Mouse (Mus musculus): ENCODE results near the gene Hmmr.

Gene Hmmr

DNA sequence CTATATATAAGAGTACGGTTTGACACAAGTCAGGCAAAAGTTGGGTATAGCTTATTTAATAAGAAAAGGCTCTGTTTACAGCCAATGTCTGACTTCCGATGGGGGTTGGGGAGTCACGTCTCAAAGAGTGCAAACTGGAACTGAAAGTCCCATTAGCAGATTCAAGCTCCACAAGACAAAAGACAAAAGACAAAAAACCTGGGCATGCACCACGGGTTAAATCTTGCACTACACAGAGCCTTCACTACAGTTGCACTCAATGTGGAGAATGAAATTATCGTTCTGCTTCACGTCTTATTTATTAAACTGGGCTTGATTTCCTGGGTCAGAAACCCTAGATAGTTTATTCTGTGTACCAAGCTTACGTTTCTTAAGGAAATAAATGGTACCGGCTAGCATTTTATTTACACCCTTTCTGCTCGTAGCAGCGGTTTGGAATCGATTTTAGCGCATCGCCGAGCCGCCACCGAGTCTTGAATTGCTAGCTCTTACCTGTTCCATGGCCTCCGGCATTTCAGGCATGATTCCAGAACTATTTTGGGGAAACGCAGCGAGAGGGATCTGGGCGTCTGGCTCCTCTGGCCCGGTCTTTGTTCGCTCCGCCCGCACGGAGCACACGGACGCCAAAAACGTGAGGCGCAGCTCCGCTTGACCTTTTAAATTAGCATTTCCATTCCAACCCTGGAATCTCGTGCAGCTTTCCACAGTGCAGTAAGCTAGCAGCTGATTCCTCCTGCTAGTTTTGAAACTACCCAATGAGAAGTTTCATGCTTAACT is 38.7 kb downstream of the Hmmr start:
- peak; percentile 82 for DNase-seq

DNA sequence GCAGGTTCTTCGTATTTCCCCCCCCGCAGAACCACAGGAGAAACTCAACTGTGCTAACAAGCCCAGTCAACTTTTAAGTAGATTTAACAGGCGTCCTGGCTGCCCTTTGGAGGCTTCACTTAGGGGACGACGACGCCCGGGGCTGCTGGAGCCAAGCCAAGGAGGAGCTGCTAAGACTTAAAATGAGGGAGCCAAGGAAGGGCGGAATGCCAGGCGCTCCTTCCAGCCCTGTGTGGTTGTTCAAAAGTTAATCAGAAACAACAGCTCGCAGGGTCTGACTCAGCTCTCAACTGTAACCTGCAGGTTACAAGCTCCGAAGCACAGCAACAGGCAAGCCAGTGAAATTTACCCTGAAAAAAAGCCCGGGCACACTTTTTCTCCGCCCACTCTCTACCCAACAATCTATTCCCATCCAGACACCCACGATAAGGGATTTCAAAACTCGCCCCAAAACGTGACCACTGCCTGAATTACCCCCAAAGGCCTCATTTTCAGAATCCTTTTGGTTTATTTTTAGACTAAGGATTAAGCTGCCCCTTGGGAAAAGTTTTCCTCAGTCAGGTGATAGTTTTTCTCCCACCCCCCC is 39.8 kb downstream of the Hmmr start:
- DNase-seq, result peak; percentile 89

DNA sequence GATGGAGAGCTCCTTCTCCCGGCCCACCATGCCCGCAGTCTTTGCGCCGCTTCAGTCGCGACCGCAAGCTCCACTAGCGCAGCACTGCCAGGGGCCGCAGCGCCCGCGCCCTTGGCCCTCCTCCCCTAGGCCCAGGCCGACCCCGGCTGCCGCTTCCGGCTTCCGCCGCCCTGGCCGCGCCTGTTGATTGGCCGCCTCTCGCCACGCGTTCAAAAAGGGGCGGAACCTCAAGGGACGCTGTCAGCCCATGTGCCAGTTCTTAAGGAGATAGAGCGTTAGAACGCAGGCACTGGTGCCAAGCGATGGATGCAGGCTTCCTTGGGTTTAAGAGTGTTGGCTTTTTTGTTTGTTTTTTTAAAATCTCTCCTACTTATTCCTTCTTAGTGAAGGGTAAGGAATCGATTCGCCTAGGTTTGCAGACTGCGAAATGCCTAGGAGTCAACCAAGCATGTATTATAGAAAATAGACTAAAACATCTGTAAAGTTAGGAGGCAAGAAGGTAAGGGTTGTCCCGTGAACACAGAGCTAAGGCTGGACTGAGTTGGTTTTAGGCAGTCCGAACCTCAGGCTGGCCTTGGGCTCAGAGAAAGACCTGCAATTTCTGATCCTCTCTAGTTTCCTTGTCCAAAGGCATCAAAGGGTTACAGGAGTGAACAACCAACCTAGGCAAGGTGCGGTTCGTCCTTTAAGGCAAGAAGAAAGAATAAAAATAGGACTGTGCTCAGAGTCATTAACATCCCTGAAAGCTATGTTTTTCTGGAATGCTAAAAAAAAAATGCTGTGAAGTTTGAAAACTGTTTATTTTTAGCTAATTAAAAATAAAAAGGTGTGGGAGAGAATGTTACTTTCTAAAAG is 40.5 kb downstream of the Hmmr start:
- peak; percentile 94 for DNase-seq

DNA sequence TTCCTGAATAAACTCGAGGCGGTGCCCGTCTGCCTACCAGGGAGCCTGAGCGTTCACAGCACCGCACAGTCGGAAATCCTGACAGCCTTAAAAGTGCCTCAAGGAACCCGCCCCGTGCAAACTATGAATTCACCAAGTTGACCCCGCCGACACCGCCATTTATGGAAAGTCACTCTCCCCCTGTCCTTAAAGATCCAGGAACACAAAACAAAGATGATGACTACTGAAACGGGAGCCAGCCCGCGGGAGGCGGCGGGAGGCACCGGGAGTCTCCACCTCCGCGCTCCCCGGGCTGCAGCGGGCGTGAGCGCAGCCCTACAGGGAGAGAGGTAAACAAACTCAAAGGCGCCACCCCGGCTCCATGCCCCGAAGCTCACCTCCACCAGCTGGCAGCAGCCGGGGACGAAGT is 41.1 kb downstream of the Hmmr start:
- DNase-seq, result no peak

DNA sequence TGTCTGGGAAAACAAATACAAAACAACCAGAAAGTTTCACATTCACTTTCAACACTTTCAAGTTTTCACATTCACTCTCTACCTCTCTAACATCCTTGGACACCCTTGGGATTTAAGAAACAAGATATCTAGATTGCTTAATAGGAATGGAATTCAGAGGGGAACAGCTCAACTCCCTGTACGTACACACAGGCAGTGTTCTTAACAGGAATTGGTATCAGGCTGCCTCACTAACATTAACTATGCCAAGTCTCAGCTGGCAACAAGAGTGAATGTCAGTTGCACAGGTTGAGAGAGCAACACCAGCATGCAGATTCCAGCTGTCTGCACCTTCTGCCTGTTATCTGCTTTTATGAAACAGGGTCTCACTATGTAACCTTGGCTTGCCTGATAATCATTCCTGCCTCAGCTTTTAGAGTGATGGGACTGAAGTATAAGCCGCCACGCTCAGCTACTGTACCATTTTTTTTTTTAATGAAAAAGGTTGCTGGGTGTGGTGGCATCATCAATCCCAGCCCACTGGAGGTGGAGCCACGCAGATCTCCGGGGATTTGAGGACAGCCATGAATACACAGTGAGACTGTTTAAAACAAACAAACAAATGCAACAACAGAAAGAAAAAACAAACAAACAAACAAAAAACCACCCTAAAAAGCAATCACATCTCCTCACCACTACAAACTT is 42.6 kb downstream of the Hmmr start:
- no peak for DNase-seq

DNA sequence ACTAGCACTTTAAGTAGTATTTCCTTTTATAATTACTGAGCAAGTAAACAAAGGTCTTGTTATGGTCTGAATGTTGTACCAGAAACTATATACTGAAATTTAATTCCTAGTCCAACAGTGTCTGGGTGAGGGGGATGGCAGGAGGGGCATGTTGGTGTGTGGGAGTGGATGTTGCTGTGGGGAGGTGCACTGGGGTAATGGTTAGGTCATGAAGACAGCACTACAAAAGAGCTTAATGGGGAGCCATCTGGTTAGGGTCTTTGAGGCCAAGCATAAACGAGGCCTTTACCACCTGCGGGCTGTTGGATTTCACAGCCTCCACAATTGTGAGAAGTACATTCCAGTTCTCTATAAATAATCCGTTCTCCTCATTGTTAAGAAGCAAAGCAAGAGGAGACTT is 49.9 kb downstream of the Hmmr start:
- no peak for DNase-seq

DNA sequence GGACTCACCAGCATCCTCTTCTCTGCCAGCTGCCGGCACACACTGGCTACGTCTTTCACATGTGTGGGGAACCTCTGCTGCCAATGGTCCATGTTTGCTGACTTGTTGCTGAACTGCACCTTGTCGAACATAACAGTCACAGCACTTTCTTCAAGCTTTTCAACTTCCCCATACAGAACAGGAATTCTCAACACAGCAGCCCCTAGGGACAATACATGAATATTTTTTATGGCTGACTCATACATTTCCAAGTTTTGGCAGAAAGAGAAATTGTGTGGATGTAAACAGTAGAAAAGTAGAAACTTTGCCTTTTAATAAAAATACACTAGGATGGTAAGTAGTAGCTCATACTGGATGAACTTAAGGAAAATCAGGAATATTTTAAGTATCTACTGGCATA is 50.8 kb downstream of the Hmmr start:
- no peak for DNase-seq

DNA sequence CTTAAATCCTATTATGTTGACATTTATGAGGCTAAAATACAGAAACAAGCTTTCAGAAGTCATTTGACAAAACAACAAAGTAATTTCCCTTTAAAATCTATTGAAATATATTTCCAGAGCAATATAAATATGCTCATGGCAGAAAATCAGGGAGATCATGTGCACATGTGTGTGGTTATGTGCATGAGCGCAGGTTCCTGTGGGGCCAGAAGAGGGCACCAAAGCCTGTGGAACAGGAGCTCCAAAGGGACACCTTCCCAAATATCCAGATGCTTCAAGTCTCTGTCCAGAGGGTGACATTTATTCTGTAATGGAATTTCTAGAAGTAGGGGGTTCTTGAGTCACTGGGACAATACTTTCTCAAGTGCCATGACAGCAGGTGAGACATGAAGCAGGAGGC is 56.1 kb downstream of the Hmmr start:
- peak; percentile 24 for DNase-seq

DNA sequence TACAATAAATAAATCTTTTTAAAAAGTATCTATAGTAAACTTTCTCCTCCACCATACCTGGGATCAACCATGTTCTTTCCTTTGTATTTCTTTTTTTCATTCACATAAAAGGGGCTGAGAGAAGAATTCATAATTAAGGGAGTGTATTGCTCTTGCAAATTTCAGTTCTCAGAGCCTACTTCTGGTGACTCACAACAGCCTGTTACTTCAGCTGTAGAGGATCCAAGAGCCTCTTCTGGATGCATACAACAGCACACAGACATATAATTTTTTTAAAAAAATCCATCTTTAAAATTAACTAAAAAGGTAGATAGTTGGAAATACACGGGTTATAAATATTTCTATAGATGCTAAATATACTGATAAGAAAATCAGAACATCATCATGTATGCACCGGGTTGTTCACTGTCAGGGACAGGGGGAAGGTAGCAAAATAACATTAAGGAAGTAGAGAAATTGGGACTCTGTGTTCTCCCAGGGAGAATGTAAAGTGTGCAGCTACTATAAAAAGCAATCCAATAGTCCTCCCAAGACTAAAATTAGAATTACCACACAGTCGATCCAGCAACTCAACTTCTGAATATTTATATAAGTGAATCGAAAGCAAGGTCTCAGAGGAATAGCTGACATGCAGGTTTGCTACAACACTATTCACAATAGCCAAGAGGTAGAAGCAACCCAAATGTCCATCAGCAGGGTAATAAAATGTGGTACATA is 58.0 kb downstream of the Hmmr start:
- DNase-seq, result no peak
